Mouse (Mus musculus): ENCODE data around the gene Pabpc4.

DNA sequence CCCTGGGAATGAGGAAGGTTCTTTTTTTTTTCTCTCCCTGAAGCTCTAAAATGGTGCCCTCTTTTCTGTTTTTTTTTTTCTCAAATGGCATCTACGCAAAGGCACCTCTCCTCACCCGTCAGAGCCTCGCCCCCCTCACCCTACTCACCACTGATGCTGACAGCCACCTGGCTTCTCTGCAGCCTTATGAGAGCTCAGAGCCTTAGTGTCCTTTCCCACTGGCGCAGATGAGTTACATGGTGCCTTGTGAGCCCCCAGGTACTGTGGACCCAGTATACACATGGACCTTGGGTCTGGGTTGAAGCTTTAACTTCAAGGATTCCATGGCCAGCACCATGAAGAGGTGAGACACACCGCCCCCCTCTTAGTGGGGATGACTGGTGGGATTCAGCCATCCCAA lies 15.5 kb upstream of the Pabpc4 start:
- no peak for TF ChIP-seq EP300 (IDR thresholded peaks at IDR 0.05; ENCODE audit: low read length)
- no peak for TF ChIP-seq MXI1 (IDR thresholded peaks at IDR 0.05; ENCODE audit: low read depth, low read length)
- no peak for TF ChIP-seq CTCF (conservative IDR thresholded peaks at IDR 0.05 in 1 of 2, IDR thresholded peaks at IDR 0.05 in 1 of 2; ENCODE audit: low read depth in 2 of 2, low read length in 2 of 2)
- no peak for TF ChIP-seq MAFK (IDR thresholded peaks at IDR 0.05; ENCODE audit: insufficient replicate concordance, low read length)
- no peak for TF ChIP-seq POLR2A (IDR thresholded peaks at IDR 0.05; ENCODE audit: low read depth, low read length)
- TF ChIP-seq POLR2AphosphoS2 (IDR thresholded peaks at IDR 0.05; ENCODE audit: low read depth, low read length), result no peak
- TF ChIP-seq ZKSCAN1 (IDR thresholded peaks at IDR 0.05; ENCODE audit: borderline replicate concordance, low read depth, low read length), result no peak
- TF ChIP-seq CHD2 (IDR thresholded peaks at IDR 0.05; ENCODE audit: low read length), result no peak
- TF ChIP-seq CHD1 (IDR thresholded peaks at IDR 0.05; ENCODE audit: low read depth, low read length), result no peak
- TF ChIP-seq MAX (IDR thresholded peaks at IDR 0.05; ENCODE audit: low read length), result no peak
- TF ChIP-seq ZNF384 (IDR thresholded peaks at IDR 0.05; ENCODE audit: low read depth, low read length), result no peak
- TF ChIP-seq ZC3H11A (IDR thresholded peaks at IDR 0.05; ENCODE audit: low read depth, low read length), result no peak
